Mouse (Mus musculus): ENCODE measurements around the gene Mia.

GRCm38 (mm10) chr7:27228281-27228821, 47.4 kb upstream of the Mia start, which contains the start of gene Itpkc:
- TF ChIP-seq POLR2A (IDR thresholded peaks at IDR 0.05; ENCODE audit: borderline replicate concordance, insufficient read depth, low read length) (peak; percentile 98), CTCF (IDR thresholded peaks at IDR 0.05; ENCODE audit: borderline replicate concordance, insufficient read depth, low read depth, low read length) (no peak)
